ENCODE assay signal across 15 mouse cellular contexts in the genomic region with DNA sequence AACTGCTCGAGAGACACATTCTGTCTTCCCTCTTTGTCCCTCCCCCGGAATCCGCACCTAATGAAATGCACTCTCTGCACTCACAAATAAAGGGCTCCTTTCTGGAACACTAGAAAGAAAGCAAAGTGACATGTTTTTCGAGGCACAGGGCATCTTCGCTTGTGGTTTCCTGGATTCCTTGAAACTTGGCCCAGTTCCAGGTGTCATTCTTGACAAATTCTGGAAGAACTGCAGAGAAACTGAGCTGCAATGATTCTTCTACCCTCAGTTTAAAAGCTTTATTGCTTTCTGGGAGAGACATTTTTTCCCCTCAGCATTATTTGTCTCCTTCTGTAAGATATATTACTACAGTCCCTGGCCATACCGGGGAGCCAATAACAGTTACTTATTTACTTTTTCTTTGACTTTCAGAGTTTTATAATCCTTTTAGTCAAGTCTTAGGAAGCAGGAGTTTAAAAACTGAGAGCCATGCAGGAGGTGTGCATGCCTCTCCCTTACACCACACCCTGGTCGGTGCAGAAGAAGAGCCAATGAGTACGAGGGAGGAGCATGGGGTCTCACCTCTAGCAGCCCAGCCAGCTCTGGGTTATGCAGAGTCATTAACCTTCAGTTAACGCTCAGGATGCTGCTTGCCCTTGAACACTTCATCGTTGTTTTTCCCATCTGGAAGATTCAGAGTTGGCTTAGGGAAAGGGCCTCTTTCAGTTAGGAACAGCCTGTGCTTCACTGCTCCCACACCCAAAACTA. TPM values are rescaled to one million over a fixed set of nuclear protein-coding genes. Genes with fewer than 3 reads are reported as not detected.
A peak's percentile ranks its signal among the peaks of the same experiment; 100 is the strongest.
DNase-seq lines count a peak whose midpoint lies in the region; ATAC-seq and TF ChIP-seq lines count a peak whose summit lies in the region.
"Had no signal": no experiment of that assay in that cellular context is flagged by ENCODE, and none has a peak within 500 bp of the region (broad histone marks: within the 10 kb centered on the region; RNA-seq: fewer than 3 reads in every experiment).

No protein-coding gene starts in this region.

- 0 out of 2 replicates have a peak, but pooled peaks cover 3% of the 10 kb centered on the region for H3K4me1 ChIP-seq in forebrain, postnatal 0 days (ENCODE audit: insufficient read depth)
- no peaks in the 10 kb centered on the region for H3K4me1 ChIP-seq in forebrain, embryonic 16.5 days (replicated peaks; ENCODE audit: control insufficient read depth, insufficient read depth, low read length)
- H3K4me1 ChIP-seq: midbrain, embryonic 12.5 days had no signal

- peak; percentile 35 for DNase-seq in forebrain, postnatal 0 days
- DNase-seq in left cerebral cortex, postnatal 4 days = peak; percentile 11
- no peak for DNase-seq in left cerebral cortex, adult 9 months (ENCODE audit: low spot score in 2 of 2)
- DNase-seq in 416B (ENCODE audit: low read depth) (peak; percentile 80), NIH3T3 (ENCODE audit: low read depth) (peak; percentile 11)
- no peak for DNase-seq in retina, postnatal 1 day
- DNase-seq: adrenal gland, postnatal 25 days; gastrocnemius, postnatal 25 days; layer of hippocampus, postnatal 36 days had no signal

- no peak overlapping the region for H3K4me2 ChIP-seq in forebrain, postnatal 0 days (ENCODE audit: low read depth)
- H3K4me2 ChIP-seq in forebrain, embryonic 16.5 days (ENCODE audit: low read length) = no peak overlapping the region
- H3K4me2 ChIP-seq: limb, embryonic 12.5 days; midbrain, embryonic 12.5 days; stomach, embryonic 15.5 days had no signal

- H3K27me3 ChIP-seq in forebrain, postnatal 0 days (ENCODE audit: insufficient read depth, low read length) = no peaks in the 10 kb centered on the region
- no peaks in the 10 kb centered on the region for H3K27me3 ChIP-seq in forebrain, embryonic 16.5 days (replicated peaks; ENCODE audit: control insufficient read depth, insufficient read depth, low read length)
- H3K27me3 ChIP-seq: limb, embryonic 12.5 days; midbrain, embryonic 12.5 days; stomach, embryonic 15.5 days had no signal

- no peak for TF ChIP-seq CTCF in forebrain, postnatal 0 days (IDR thresholded peaks at IDR 0.05; ENCODE audit: low read depth)

- WGBS in forebrain, postnatal 0 days = 55% methylated on average over 10 of the region's 10 CpGs
- WGBS in forebrain, embryonic 16.5 days = 60% methylated on average over 10 of the region's 10 CpGs

- H3K4me3 ChIP-seq in forebrain, postnatal 0 days (ENCODE audit: low read depth, low read length) = no peak overlapping the region
- H3K4me3 ChIP-seq in forebrain, embryonic 16.5 days (replicated peaks; ENCODE audit: low read length) = no peak overlapping the region
- H3K4me3 ChIP-seq: limb, embryonic 12.5 days; midbrain, embryonic 12.5 days; stomach, embryonic 15.5 days had no signal

- no peak overlapping the region for H3K27ac ChIP-seq in forebrain, postnatal 0 days (ENCODE audit: low read depth, low read length)
- no peak overlapping the region for H3K27ac ChIP-seq in forebrain, embryonic 16.5 days (ENCODE audit: low read length)
- H3K27ac ChIP-seq: limb, embryonic 12.5 days; midbrain, embryonic 12.5 days; stomach, embryonic 15.5 days had no signal

- ATAC-seq in forebrain, postnatal 0 days = no peak
- ATAC-seq in forebrain, embryonic 16.5 days = no peak
- ATAC-seq in inflammation-experienced regulatory T-cells, adult 6 months = no peak
- ATAC-seq: CD4-positive, CD25-positive, alpha-beta regulatory T cell, adult 4 months had no signal

- no peaks in the 10 kb centered on the region for H3K9me3 ChIP-seq in forebrain, postnatal 0 days (ENCODE audit: low read length)
- no peaks in the 10 kb centered on the region for H3K9me3 ChIP-seq in forebrain, embryonic 16.5 days (ENCODE audit: control insufficient read depth, low read length)
- H3K9me3 ChIP-seq: limb, embryonic 12.5 days; midbrain, embryonic 12.5 days; stomach, embryonic 15.5 days had no signal

- intact Hi-C loops in left cerebral cortex, postnatal 4 days (cut with DNase I) = no loop called here

- H3K36me3 ChIP-seq in forebrain, postnatal 0 days (ENCODE audit: insufficient read depth) = no peaks in the 10 kb centered on the region
- no peaks in the 10 kb centered on the region for H3K36me3 ChIP-seq in forebrain, embryonic 16.5 days (ENCODE audit: control insufficient read depth, insufficient read depth)
- H3K36me3 ChIP-seq: limb, embryonic 12.5 days; midbrain, embryonic 12.5 days; stomach, embryonic 15.5 days had no signal

- no peak overlapping the region for H3K9ac ChIP-seq in forebrain, postnatal 0 days
- no peak overlapping the region for H3K9ac ChIP-seq in forebrain, embryonic 16.5 days (replicated peaks; ENCODE audit: low read depth, low read length)
- H3K9ac ChIP-seq: limb, embryonic 12.5 days; midbrain, embryonic 12.5 days; stomach, embryonic 15.5 days had no signal

RNA-seq across cellular contexts. Expression of a gene that starts 49.1 kb away (rescaled TPM):
- 2.8 and 4.2 TPM in 2 replicates for total RNA-seq in forebrain, postnatal 0 days (2014; rRNA removed)
- polyA plus RNA-seq in forebrain, postnatal 0 days (2015; fragmentation: Nextera tagmentation; extraction: Ambion mirVana) = 2.1 and 2.7 TPM in 2 replicates
- 1.3 and 1.5 TPM in 2 replicates for polyA plus RNA-seq in forebrain, embryonic 16.5 days (2015; fragmentation: Nextera tagmentation; extraction: Ambion mirVana)
- 1 to 10 TPM; 2.1 to 2.4 TPM for total RNA-seq in left cerebral cortex, postnatal 4 days (2021)
- not detected for polyA plus RNA-seq in inflammation-experienced regulatory T-cells, adult 6 months (2017; shearing (Covaris generic))
- polyA plus RNA-seq: CD4-positive, CD25-positive, alpha-beta regulatory T cell, adult 4 months had no signal

Comparison
In these comparisons a context has a peak if more than half of its experiments do, and no peak if none do; other contexts are left out.
1. DNase-seq: peak in forebrain, postnatal 0 days (single experiment), left cerebral cortex, postnatal 4 days (single experiment), 416B (single experiment) and NIH3T3 (single experiment); none in left cerebral cortex, adult 9 months (0 of 2) and retina, postnatal 1 day (single experiment).